Mouse (Mus musculus): ENCODE measurements around the gene Thrap3.
"Not testable (repeated sequence)": the region's sequence is repeated elsewhere in the genome, so short reads cannot be mapped to it uniquely, and the experiment has no call there.

Thrap3 gene

GRCm38 (mm10) chr4:126219540-126219939, 17.0 kb upstream of the Thrap3 start:
- DNase-seq (ENCODE audit: low read depth) = not testable (repeated sequence)

DNA sequence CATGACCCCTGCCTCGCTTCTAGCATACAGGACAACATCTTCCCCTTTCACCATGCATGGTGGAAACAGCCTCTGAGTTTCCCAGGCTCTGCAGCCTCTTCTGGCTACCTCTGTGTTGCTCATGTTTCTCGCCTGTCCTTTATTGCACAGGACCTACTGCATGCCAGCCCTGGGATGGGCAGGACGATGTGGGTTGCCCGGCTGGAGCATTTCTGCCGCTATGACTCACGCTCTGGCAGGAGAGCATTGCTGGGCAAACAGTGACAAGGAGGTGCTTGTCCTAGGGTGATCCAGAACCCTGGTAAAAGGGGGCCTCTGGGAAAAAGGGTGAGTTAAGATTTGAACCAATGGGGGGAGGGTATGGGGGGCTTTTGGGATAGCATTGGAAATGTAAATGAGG, 15.2 kb upstream of the Thrap3 start:
- DNase-seq (ENCODE audit: low read depth) = no peak

- no peak for DNase-seq (ENCODE audit: low read depth)
Measured at GRCm38 (mm10) chr4:126207081-126207480, 4.5 kb upstream of the Thrap3 start.

GRCm38 (mm10) chr4:126205386-126205785, 2.8 kb upstream of the Thrap3 start:
- no peak for DNase-seq (ENCODE audit: low read depth)

GRCm38 (mm10) chr4:126204661-126205230, 2.2 kb upstream of the Thrap3 start:
- DNase-seq (ENCODE audit: low read depth) = no peak

- no peak for DNase-seq (ENCODE audit: low read depth)
Measured at GRCm38 (mm10) chr4:126204016-126204415, 1.5 kb upstream of the Thrap3 start.

GRCm38 (mm10) chr4:126203336-126203895, 856 bp upstream of the Thrap3 start:
- no peak for DNase-seq (ENCODE audit: low read depth)

DNA sequence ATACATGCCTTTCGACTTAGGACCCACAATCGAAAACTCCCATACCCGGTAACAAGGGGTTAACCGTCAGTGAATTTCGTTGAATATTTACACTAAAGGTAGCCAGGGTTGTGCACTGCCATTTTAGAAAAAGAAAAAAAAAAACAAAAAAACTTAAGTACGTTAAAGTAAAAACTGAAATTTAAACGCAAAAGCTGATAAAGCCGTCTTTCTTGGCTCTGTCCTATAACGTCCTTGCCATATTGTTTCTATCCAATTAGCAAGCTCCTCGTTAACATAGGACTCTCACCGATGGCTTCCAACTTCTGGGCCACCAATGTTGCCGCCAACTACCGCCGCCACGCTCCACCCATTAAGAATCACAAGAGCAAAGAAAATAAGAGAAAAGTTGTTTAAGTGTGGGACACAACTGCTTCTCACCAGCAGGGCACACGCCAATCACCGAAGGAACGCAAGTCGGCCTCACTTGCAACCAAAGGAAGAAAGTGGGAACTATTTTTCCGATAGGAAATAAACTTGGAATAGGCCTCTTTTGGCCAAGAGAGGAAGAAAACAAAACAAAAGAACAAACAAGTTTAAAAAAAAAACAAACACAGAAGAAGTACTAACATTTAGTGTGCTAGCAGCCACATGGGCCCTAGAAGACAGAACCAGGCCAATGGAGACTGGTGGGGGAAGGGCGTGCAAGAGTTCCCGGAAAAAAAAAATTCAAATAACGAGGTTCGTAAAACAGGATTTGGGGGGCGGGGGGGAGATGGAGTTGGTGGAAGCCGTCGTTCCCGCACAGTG, 852 bp downstream of the Thrap3 start:
- DNase-seq (ENCODE audit: low read depth) = peak; percentile 89

DNA sequence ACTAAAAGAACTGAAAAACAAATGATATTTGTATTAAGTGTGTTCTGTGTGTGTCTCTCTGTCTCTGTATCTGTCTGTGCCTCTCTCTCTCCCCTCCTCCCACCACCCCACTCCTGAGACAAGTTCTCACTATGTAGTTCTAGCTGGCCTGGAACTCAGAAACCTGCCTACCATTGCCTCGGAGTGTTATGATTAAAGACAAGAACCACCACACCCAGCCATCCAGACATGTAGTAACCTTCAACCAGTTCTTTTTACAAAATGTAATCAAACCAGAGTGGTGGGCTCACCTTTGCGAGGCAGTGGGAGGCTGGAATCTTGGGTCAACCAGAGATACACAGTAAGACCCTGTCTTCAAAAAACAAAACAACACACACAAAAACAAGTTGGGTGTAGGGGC, 1.9 kb downstream of the Thrap3 start:
- no peak for DNase-seq (ENCODE audit: low read depth)

- DNase-seq (ENCODE audit: low read depth) = no peak
Measured at GRCm38 (mm10) chr4:126200036-126200435, 2.5 kb downstream of the Thrap3 start.

DNA sequence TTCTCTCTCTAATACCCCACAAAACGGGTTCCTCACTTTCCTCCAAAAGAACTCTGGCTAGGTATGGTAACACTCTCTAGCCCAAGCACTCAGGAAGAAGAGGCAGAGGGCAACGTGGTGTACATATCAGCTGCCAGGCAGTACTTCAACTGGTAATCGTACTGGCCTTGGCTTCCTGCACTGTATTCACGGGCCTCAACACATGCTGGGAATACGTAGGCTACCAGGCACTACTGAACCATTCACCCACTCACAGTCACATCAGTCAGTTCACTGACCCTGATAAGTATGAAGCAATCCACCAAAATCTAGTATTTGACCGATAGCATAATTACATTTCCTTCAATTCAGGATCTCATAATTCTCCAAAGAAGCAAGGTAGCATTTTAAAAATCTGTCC, 3.0 kb downstream of the Thrap3 start:
- DNase-seq (ENCODE audit: low read depth) = peak; percentile 35

- DNase-seq (ENCODE audit: low read depth) = peak; percentile 90
Measured at GRCm38 (mm10) chr4:126197485-126197884, 5.1 kb downstream of the Thrap3 start.

DNA sequence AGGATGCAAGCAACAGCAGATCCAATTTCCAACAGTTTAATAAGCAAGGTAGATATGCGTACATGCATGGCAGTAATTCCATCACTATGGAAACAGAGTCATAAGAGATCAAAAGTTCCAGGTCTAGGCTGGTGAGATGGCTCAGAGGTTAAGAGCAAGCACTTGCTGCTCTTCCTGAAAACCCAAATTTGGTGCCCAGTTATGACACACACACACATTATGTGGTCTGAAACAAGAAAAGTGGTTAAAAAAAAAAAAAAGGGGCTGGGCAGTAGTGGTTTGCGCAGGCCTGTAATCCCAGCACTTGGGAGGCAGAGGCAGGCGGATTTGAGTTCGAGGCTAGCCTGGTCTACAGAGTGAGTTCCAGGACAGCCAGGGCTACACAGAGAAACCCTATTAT, 7.6 kb downstream of the Thrap3 start:
- DNase-seq (ENCODE audit: low read depth) = peak; percentile 89

DNA sequence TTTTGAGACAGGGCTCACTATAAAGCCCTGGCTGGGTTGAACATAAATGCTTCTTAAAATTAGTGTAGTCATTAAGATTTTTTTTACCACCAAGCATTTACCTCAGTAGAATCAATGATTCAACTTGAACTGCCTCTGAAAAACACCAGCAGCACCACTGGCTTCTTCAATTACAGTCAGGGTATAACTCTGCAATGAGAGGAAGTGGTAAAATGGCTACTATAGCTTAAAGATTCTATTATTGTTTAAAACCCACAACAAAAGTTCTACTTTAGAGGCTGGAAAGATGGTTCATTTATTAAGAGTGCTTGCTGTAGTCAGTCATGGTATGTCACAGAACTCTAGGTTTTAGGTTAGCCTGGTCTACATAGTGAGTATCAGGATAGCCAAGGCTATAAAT, 8.3 kb downstream of the Thrap3 start:
- no peak for DNase-seq (ENCODE audit: low read depth)

DNA sequence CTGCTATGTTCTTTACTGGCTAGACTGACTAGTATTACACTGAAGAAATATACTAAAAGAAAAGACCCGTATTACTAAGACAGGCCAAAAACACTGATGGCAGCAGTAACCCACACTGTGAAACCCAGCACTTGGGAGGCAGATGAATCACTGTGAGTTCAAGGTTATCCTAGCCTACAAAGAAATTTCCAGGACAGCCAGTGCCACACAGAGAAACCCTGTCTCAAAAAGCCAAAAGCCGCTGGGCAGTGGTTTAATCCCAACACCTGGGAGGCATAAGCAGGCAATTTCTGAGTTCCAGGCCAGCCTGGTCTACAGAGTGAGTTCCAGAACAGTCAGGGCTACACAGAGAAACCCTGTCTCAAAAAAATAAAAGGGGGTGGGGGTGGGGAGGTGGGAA, 11.9 kb downstream of the Thrap3 start:
- no peak for DNase-seq (ENCODE audit: low read depth)

GRCm38 (mm10) chr4:126187096-126187495, 15.5 kb downstream of the Thrap3 start:
- DNase-seq (ENCODE audit: low read depth) = no peak

- no peak for DNase-seq (ENCODE audit: low read depth)
Measured at GRCm38 (mm10) chr4:126183034-126183433, 19.5 kb downstream of the Thrap3 start.

DNA sequence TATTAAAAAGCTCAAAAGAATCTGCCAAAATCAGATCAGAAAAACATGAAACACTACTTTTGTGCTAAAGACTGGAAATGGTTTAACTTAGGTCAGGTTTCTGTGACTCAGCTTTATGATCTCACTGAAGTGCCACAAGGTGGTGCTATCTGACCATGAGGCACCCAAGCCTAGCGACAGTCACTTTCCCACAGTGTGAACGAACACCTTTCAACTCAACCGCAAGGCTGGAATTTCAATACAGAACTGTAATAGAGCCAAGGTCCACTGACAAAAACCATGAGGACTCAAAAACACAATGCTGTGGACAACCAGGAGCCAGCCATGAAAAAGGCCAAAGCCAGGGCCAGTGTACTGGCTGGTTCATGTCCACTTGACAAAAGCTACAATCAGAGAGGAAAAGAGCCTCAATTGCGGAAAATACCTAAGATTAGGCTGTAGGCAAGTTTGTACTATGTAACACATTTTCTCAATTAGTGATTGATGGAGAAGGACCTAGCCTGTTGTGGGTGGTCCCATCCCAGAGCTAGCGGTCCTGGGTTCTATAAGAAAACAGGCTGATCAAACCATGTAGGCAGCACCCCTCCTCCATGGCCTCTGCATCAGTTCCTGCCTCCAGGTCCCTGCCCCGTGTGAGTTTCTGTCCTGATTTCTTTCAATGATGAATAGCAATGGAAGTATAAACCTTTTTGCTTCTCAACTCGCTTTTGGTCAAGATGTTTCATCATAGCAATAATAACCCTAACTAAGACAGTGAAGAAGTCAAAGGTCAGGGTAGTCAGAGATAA, 21.2 kb downstream of the Thrap3 start:
- peak; percentile 78 for DNase-seq (ENCODE audit: low read depth)

- DNase-seq (ENCODE audit: low read depth) = not testable (repeated sequence)
Measured at GRCm38 (mm10) chr4:126175980-126176379, 26.6 kb downstream of the Thrap3 start.

DNA sequence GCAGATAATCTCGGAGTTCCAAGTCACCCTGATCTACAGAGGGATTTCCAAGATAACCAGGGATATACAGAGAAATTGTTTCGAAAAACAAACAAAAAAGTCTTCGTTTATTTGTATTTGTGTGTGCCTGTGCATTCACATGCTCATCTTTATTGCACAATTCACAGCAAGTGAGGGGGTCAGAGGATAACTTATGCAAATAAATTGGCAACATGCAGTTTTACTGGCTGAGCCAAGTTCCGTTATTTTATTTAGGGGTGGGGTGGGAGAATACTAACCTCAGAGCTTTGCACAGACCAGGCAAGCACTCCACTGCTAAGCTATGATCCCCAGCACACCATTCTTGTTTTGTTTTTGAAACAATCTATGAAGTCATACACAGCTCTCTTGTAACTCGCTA, 28.8 kb downstream of the Thrap3 start:
- no peak for DNase-seq (ENCODE audit: low read depth)

GRCm38 (mm10) chr4:126170737-126171136, 31.8 kb downstream of the Thrap3 start:
- not testable (repeated sequence) for DNase-seq (ENCODE audit: low read depth)

GRCm38 (mm10) chr4:126168851-126169250, 33.7 kb downstream of the Thrap3 start:
- no peak for DNase-seq (ENCODE audit: low read depth)

DNA sequence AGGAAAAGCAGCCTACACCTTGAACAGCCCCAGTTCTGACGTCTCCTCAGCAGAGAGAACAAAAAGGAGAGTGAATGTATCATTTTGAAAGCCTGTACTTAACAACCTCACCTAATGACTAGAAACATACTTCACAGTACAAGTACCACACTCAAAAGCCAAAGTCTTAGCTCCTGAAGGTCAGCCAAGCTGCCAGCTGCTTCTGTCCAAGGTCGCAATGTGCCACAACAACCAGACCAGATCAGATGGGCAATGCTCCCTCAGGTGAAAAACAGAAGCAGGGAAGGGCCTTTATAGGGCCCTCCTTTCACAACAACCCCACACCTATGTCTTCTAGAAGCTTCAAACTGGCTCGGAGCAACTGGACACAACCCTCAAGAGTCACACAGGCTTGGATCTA, 36.5 kb downstream of the Thrap3 start:
- no peak for DNase-seq (ENCODE audit: low read depth)

All from 416B (cell line).